Mouse (Mus musculus): Measurements from ENCODE around the gene Kcnj11.

The Kcnj11 gene

GRCm38 (mm10) chr7:46047873-46048562 is 52.5 kb downstream of the Kcnj11 start:
- no peak for DNase-seq (ENCODE audit: low spot score)

GRCm38 (mm10) chr7:46045882-46046281 is 54.7 kb downstream of the Kcnj11 start:
- no peak for DNase-seq (ENCODE audit: low spot score)

GRCm38 (mm10) chr7:46044106-46044505 is 56.5 kb downstream of the Kcnj11 start:
- DNase-seq (ENCODE audit: low spot score): no peak
